Mouse (Mus musculus) thymus, postnatal 14 days (tissue): ENCODE data around the gene Dnm2.

Experiments used
- DNase-seq: peaks from one replicate; pipeline ENCODE4 v3.0.0; 2021

Gene Dnm2

GRCm38 (mm10) chr9:21547075-21547941 is 122.6 kb downstream of the Dnm2 start:
- peak; percentile 66 for DNase-seq

- DNase-seq = no peak
These were observed 126.3 kb downstream of the Dnm2 start for GRCm38 (mm10) chr9:21551049-21551448.

GRCm38 (mm10) chr9:21553607-21554273 is 129.0 kb downstream of the Dnm2 start:
- no peak for DNase-seq

- DNase-seq = no peak
These were observed 130.6 kb downstream of the Dnm2 start for GRCm38 (mm10) chr9:21555198-21555742.

GRCm38 (mm10) chr9:21556996-21557395 is 132.3 kb downstream of the Dnm2 start:
- DNase-seq = no peak
